Mouse (Mus musculus) cerebellum, postnatal 36 days (tissue): ENCODE measurements around the gene Gse1.

Source experiments
- DNase-seq, 2 experiments: peaks; one replicate each; pipeline ENCODE4 v3.0.0; 2021 to 2022; ENCODE audit warnings: mixed read lengths in 2 of 2

Gse1 gene

GRCm38 (mm10) chr8:120630848-120631247 is 402.6 kb downstream of the Gse1 start:
- no peak for DNase-seq
